Mouse (Mus musculus) adrenal gland, postnatal 4 days (tissue): ENCODE results near the gene Polr2c. TPM values are rescaled to one million over a fixed set of nuclear protein-coding genes. Genes with fewer than 3 reads are reported as not detected.
"Not testable (repeated sequence)": the region's sequence is repeated elsewhere in the genome, so short reads cannot be mapped to it uniquely, and the experiment has no call there.

Source experiments
- DNase-seq, 2 experiments: peaks; one replicate each; pipeline ENCODE4 v3.0.0; 2021 to 2022; ENCODE audit warnings: low spot score in 2 of 2, mixed read lengths in 2 of 2
- long read RNA-seq, 2 experiments: library from polyadenylated mRNA; stranded (forward); transcript quantifications; one replicate each; pipeline ENCODE4 v2.0.0; 2021
- total RNA-seq, 2 experiments: library from RNA; stranded (reverse); gene quantifications; 2 replicates each; pipeline ENCODE4 v1.2.3; 2021

Polr2c gene
- 10 to 100 TPM; 61.4 to 65.6 TPM for total RNA-seq
- long read RNA-seq, experiment 1, transcript Polr2c-201 (9 exons, 1,580 nt), result major isoform, 88 of 188 reads
- long read RNA-seq, experiment 1, partial matches to known transcripts, result 2 of 188 reads
- long read RNA-seq, experiment 1, other reads (novel, unspliced or antisense), result 98 of 188 reads
- long read RNA-seq, experiment 2, transcript Polr2c-201 (9 exons, 1,580 nt), result major isoform, 114 of 235 reads
- long read RNA-seq, experiment 2, partial matches to known transcripts, result 0 of 235 reads
- long read RNA-seq, experiment 2, other reads (novel, unspliced or antisense), result 121 of 235 reads

GRCm38 (mm10) chr8:94857346-94858173 is at the start of gene Polr2c:
Gene Polr2c, plus strand, starts transcription at chr8:94857450.
- DNase-seq, result peak; percentile 83 to 85

DNA sequence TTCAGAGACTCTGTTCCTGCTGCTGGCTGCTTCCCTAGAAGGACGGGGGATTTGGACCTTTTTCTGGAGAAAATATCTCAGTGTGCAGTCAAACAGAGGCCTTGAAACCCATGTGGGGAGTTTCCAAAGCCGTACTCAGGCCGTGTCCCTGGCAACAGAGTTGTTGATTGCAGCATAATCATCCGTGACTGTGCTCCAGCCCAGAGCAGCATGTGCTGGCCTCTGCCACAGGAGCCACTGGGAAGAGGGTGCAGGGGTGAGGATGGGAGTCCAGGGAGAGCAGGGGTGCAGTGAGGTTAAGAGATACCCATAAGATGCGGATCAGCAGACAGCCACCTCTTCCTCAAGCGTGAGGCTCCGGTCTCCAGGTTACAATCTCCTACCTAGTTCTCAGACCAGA is 49.7 kb upstream of the Polr2c start:
- no peak for DNase-seq

GRCm38 (mm10) chr8:94808372-94808771 is 48.9 kb upstream of the Polr2c start:
- no peak for DNase-seq

DNA sequence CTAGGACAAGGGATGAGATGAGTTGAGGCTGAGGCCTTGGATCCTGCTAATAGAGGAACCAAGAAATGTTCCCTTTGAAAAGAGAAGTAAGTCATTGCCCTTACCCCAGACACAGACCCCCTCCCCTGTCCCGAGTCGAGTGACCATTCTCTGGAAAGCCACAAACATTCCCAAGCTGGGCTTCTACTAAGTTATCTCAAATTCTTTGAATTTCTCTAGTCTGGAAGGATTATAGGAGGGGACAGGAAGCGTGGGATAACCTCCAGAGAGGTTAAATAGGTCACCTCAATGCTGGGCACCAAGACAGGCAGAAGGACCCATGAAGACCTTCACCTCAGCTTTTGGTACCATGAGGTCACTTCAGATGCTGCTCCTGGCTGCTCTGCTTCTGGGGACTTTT is 47.1 kb upstream of the Polr2c start, which contains the start of gene Ccl17:
Gene Ccl17 (plus strand): TSS at position 301 of the 400 bp plus-strand sequence.
- DNase-seq, result no peak

DNA sequence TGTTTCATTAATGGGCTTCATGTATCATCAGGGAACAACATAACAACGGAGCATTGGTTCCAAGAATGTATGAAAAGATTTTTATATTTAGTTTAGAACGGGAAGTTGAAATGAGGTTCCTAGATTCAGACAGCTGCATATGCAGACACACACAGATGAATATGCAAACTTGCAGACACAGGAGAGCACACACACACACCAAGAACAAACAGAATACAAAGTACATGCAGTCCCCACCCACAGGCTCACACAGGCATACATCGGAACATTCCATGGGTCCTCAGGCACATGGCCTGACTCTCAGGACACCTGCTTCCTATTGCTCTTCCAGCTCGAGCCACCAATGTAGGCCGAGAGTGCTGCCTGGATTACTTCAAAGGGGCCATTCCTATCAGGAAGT is 46.4 kb upstream of the Polr2c start:
- DNase-seq, result no peak

DNA sequence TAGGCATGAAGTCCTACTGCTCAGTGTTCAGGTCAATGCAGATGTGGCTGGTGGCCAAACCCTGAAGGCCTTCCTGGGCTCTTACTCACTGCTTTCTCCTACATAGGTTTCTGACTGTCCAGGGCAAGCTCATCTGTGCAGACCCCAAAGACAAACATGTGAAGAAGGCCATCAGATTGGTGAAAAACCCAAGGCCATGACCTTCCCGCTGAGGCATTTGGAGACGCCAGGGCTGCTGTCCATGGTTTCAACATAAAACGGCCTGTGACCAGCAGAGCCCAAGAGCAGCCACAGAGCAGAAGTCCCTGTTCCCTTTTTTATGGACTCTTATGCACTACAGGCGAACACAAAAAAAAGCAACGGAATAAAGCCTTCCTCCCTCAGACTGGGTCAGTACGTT is 45.6 kb upstream of the Polr2c start:
- DNase-seq, result no peak

GRCm38 (mm10) chr8:94812645-94813098 is 44.6 kb upstream of the Polr2c start:
- DNase-seq, result peak; percentile 57 to 76

DNA sequence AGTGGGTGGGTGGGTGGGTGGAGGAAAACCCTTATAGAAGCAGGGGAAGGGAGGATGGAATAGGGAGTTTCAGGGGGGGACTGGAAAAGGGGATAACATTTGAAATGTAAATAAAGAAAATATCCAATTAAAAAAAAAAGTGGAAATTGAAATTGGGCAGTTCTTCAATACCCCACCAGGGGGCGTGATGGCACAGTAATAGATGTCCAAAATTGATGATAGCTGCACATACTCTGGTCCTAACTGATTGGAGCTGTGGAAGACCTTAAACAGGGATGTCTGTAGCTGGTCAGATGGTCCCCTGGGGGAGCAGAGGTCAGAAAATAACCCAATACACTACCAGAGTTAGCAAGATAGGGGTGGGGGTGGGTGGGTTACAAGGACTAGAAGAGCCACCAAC is 42.7 kb upstream of the Polr2c start:
- no peak for DNase-seq

- DNase-seq, result no peak
Observed at GRCm38 (mm10) chr8:94817933-94818332, 39.3 kb upstream of the Polr2c start.

DNA sequence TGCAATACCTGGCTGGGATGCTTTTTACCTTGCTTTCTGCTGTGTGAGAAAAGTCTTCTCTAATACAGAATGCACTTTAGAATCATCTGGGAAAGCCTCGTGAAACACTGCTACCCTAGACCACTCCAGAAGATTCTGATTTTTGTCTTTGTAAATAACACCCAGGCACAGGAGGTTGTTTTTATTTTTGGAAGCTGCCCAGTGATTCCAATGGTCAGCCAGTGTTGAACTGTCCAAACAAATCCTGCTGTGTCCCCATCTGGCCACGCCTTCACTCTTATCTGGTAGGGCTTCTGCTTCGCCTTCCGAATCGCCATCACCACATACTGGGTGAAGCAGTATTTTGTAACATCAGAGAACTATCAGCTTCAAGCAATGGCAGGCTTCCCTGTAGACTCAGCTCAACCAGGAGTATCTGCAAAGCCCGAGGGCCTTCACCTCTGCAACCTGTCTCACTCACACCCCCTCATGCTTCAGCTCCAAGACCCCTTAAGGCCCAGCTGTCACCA is 37.5 kb upstream of the Polr2c start:
- no peak for DNase-seq

- DNase-seq, result no peak
Observed at GRCm38 (mm10) chr8:94820553-94820952, 36.7 kb upstream of the Polr2c start.

- no peak for DNase-seq
Observed at GRCm38 (mm10) chr8:94821381-94821780, 35.9 kb upstream of the Polr2c start.

- DNase-seq, result peak in 1 of 2 experiments; percentile 46
Observed at GRCm38 (mm10) chr8:94822637-94823560, 34.4 kb upstream of the Polr2c start.

DNA sequence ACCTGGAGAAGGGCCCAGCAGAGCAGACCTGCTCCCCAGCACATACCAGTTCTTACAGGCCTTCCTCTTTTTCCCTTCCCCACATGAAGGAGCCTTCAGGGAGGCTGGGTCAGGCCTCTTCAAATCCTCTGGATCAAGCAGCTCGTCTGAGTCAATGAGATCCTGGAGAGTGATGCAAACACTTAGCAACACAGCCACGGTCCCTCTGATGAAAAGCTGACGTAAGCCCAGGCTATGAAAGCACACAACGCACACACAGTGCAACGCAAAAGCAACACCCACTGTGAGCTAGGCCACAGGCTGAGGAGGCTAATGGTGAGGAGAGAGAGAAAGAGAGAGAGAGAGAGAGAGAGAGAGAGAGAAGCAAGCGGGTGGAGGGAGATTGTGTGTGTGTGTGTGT is 32.1 kb upstream of the Polr2c start:
- DNase-seq, result no peak

DNA sequence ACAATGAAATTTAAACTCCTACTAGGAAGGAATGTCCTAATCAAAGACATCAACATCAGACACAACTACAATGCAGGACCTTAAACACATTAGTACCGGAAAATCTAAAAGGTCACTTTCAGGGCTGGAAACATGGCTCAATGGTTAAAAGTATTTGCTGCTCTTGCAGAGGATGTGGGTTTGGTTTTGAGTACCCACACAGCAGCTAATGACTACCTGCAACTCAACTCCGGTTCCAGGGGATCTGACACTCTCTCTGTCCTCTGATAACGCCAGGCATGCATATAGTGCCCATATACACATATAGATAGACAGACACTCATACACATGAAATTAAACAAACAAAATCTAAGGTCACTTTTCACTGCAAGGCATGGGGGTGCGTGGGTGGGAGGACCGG is 31.0 kb upstream of the Polr2c start:
- DNase-seq, result no peak

- DNase-seq, result no peak
Observed at GRCm38 (mm10) chr8:94828284-94828683, 29.0 kb upstream of the Polr2c start.

GRCm38 (mm10) chr8:94833901-94834405 is 23.3 kb upstream of the Polr2c start:
- not testable (repeated sequence) for DNase-seq

- DNase-seq, result not testable (repeated sequence)
Observed at GRCm38 (mm10) chr8:94835751-94836150, 21.5 kb upstream of the Polr2c start.

GRCm38 (mm10) chr8:94836456-94837240 is 20.6 kb upstream of the Polr2c start:
- DNase-seq, result no peak
